Mouse (Mus musculus) monocyte, adult 2 months (primary cell): ENCODE data around the gene Wnt16.

Experiments used
- DNase-seq, 2 experiments: peaks; one replicate each; pipeline ENCODE4 v3.0.0; 2022; ENCODE audit warnings: low spot score in 2 of 2, low read depth in 1 of 2

The Wnt16 gene

DNA sequence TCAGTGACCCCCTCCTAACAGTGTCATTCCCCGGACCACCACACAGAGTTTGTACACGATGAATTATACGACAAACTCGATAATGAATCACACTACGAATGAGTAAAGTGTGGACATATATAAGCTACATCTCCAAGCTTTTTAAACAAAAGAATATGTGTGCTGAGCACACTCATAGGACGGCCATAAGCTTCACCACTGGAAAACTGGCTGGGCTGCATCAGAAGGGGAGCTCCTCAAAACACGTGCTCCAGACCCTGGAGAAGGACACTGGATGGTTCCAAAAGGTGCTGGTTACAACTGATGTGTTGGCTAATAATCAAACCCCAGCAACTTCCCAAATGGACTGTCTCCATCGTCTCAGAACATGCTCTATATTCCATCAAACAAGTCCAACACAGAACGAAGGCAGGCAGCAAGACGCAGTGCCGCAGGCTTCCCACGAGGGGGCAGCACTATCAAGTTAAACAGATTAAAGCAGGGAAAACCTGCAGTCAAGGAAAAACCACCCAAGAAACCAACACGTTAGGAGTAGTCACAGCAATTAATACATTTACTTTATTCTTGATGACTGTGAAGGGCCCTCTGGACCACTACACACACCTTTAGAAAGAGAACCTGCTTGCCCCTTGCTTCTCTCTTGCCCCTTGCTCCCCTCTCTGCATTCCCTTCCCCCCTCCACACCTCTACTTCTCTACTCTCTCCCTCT is 37.5 kb downstream of the Wnt16 start:
- peak; percentile 18 to 43 for DNase-seq

DNA sequence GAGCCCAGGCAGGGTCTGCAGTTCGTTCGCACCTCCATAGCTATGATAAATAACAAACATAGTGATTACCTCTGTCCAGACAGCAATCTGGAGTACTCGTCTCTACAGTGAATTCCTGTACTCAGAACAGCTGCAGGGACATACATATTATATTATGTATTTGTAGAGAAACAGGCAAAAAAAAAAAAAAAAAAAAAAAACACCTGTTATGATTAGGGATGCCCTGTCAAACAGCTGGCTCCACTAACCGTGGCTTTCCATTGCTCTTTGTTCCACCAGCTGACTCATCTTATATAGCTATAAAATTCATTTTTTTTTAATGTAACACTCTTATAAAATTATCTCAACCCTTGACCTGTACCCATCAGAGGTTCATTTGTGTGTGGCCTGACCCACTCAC is 38.3 kb downstream of the Wnt16 start:
- no peak for DNase-seq

DNA sequence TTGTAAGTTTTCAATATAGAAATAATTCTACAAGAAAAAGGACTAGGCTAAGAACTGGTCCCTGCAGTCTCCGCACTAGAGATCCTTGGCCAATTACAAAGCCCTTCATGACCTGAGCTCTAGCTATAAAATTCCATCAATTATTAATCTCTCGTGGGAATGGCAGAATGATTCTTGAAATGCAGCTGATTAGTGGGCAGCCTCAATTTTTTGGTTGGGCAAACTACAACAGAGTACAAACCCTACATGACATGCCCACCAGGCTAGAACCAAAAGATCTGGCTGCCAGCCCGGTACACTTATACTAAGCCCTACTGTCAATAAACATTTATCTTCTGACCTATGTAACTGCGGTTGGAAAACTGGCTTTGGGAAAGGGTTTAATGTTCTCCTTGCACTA is 39.1 kb downstream of the Wnt16 start:
- no peak for DNase-seq

DNA sequence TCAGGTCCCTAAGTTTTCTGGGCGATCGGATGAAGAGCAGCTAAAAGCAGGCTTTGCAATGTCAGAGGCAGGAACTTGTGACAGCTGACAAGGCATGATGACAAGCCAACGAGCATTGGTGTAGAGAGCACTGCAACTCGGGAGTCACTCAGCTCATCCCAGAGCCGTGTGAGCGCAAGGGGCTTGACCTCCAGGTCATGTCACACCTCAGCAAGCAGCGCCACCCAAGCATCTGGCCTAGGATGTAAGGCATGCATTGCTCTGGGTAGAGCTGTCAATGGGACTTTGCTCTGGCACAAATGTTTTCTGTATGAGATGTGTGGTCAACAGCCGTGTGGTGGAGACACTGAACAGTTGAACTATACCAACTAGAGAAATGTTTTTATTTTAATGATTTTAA is 39.9 kb downstream of the Wnt16 start:
- no peak for DNase-seq

DNA sequence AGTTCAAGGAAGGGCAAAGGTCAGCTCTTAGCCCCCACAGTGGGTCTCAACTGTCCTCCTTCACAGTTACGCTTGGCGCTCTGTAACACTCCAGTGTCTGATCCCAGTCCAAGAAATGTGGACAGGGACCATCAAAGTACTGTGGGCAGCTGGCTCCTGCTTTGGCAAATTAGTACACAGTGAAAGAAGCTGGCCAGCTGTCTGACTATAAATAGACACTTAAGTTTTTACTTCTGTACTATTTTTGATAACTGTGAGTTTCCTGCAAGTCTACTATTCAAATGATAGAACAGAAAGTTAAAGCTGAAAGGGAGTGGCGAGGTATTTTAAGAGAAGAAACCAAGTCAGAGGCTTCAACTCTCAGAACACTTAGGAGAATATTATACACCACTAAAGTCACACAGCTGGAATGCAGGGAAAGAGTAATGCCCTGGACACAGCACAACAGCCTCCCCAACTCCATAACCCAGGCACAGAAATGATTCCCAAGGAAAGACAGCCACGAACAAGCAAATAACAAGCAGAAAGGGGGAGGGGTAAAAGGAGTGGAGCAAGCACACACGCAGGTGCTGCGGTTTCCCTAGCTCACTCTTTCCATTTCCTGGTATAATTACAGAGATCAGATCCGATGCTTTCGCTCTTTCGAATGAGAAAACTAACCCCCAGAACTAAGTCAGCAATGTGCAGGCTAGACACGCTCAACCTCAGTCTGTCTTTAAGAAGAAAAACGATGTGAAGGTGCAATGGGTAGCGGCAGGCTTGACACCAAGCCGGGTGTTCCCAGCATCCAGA is 42.3 kb downstream of the Wnt16 start:
- DNase-seq = no peak

DNA sequence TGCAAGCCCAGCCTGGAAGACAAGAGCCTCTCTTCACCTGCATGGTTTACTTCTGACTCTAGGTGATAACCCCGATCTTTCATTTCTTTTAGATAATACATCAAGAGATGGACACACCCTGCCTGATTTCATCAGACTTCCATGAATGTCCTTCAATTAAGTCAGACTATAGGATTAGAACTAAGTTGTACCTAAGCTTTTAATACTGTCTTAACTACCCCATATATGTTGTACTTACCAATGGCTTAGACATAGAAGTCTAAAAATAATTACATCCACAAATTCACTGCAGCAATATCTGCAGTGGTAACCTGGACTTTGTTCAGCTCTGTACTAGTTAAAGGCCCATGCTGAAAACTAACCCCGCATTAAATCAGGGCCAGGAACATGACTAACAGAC is 44.5 kb downstream of the Wnt16 start:
- DNase-seq = no peak

DNA sequence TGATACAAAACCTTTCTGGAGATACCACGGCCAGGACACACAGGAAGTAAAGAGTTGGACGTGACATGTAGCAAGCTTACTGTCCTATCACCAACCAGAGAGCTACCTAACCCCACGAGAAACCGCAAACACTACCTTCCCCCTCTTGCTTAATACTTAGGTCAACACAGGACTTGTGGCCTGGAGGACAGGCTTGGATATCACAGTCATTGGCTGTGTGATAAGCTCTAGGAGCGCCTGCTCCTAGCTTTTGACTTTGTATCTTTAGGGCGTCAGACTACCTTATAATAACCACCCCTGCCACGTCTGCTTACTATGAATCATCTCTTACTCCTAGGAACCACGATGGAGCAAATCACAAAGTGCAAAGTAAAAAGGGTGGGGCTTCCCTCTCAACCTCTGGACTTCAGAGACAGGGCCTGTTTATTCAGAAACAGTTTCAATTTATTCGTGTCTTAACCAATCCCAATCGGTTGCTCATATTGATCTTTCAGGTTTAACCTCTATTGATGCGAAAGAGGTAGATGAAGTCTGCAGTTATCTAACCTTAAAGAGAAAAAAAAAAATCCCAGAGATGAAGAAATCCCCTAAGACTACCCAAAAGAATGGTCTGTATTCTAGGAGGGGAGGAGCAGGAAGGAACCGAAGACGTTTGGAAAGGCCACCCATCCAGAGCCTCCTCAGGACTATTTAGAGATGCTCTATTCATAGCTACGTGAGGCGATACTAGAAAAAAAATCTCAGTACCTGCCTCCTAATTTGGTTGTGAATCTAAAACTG is 51.9 kb downstream of the Wnt16 start:
- no peak for DNase-seq

DNA sequence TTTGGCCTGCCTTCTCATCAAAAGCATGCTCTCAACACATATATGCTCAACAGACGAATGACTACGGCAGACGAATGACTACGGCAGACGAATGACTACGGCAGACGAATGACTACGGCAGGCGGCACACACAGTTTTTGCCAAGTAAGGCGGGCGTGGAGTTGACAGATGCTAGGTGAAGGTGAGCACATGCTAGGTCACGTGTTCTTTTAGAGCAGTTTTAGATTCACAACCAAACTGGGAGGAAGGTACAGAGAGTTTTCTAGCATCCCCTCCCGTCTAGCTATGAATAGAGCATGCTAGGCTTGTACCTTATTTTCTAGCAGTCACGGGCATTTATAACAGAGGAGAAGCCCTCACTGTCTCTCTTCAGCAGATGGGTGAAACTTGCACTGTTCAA is 52.8 kb downstream of the Wnt16 start:
- no peak for DNase-seq

DNA sequence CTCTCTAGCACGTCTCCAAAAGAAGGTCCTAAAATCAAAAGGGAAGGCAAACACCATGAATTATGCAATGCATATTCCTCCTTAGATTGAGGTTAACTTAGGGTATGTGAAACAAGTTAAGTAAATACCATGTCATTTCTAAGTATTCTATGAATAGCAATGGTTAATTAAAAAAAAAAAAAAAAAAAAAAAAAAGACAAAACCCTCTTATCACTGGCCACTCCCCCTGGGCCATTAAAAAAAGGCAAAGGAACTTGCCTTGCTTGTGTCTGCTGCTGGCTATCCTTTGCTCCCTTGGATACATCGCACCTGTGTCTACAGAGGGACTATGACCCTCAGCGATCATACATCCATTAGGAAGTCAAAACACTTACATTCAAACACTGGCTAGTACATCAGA is 55.3 kb downstream of the Wnt16 start:
- no peak for DNase-seq

DNA sequence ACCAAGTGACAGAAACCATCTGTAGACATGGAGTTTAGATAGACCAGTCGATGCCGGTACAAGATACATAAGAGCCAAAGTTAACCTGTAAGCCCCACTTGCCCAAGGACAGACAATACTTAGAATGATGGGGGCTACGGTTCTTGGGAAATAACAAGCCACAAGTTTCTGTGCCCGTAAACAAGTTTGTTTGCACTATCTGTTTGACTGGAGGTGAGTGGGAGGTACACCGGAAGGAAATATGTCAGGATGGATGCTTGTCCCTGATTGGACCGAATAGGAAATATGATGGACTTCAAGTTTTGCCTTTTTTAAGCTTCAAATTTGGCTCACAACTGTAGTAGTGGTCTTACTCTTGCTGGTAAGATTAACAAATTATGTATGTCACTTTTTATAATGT is 55.7 kb downstream of the Wnt16 start:
- DNase-seq = no peak

DNA sequence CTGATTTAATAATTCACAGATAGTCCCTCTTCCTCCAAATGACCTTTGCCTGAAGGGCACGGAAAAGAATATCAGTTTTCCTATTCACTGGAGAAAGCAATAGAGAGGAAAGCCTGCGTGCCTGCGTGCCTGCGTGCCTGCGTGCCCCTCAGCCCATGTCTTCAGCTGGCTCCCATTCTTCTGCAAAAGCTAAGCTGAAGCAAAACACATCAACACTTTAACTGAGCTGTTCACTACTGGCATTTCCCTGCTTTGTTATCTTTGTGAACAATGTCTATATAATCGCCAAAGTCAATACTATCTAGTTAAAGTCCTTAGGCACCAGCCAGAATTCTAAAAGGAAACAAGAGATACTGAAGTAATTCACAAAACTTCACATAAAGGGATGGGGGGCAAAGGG is 56.4 kb downstream of the Wnt16 start:
- no peak for DNase-seq

DNA sequence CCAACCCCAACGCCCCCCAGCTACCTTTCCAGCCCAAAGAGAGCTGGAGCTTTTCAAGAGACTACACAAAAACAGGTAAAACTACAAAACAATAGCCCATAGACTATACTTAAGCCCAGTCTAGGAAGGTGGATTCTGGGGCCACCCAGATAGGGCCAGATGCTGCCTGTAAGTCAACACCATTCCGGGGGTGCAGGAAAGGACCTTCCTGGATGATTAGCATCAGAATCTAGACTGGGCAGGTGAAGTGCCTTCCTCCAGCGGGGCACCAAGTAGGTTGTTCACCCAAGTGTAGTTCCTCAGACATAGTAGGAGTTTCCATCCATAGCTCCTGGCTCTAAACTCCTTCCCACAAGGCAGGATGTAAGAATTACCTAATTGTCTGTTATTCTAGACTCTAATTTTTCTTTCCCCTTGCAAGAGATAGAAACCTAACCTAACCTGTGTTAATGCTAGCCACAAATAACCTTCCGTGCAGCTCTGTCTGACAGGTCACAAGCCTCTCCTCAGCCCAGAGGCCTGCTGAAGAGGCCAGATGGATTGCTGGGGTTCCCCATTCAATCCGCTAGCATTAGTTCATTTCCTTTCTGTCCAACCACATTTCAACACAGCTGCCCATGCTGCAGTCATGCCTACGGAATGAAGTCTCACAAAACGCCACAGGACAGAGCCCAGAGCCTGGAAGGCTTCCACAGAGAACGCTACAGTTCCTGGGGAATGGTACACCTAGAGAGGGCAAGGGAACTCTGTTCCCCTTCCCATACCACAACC is 59.3 kb downstream of the Wnt16 start:
- no peak for DNase-seq
